Mouse (Mus musculus) small intestine, adult 2 months (tissue): Measurements from ENCODE around the gene Wdr6.

Experiments
- CTCF ChIP-seq: fragments of 200-500 bp; IDR thresholded peaks from 2 replicates; pipeline ENCODE4 v1.5.1; 2012; ENCODE audit warnings: low read depth, mild to moderate bottlenecking, control low read depth, inconsistent platforms, low read length, moderate library complexity, mixed read lengths; ENCODE audit not compliant: insufficient replicate concordance, insufficient read length; ENCODE audit errors: extremely low read depth
- POLR2A ChIP-seq: fragments of 200-500 bp; IDR thresholded peaks from 2 replicates; pipeline ENCODE4 v1.6.1; 2012; ENCODE audit warnings: low read depth, mild to moderate bottlenecking, control low read depth, inconsistent platforms, low read length, moderate library complexity

- no peak for TF ChIP-seq POLR2A
- TF ChIP-seq CTCF: no peak
Measured at GRCm38 (mm10) chr9:108611488-108611887, 32.9 kb upstream of the Wdr6 start.
